Mouse (Mus musculus) embryo, embryonic 10 days (tissue): ENCODE results near the gene Olfr963.
"Not testable (repeated sequence)": the region's sequence is repeated elsewhere in the genome, so short reads cannot be mapped to it uniquely, and the experiment has no call there.

ENCODE experiments used
- DNase-seq: peaks from one replicate; pipeline ENCODE4 v3.0.0-alpha.2; 2015; ENCODE audit warnings: low spot score

Gene Olfr963

GRCm38 (mm10) chr9:39666905-39667304, at the start of gene Olfr963:
Gene Olfr963 (plus strand): TSS chr9:39667205.
- no peak for DNase-seq

- DNase-seq = no peak
Observed at GRCm38 (mm10) chr9:39621073-39621472, 45.9 kb upstream of the Olfr963 start, which contains the start of gene Olfr960. Gene Olfr960 (plus strand): TSS chr9:39621373.

DNA sequence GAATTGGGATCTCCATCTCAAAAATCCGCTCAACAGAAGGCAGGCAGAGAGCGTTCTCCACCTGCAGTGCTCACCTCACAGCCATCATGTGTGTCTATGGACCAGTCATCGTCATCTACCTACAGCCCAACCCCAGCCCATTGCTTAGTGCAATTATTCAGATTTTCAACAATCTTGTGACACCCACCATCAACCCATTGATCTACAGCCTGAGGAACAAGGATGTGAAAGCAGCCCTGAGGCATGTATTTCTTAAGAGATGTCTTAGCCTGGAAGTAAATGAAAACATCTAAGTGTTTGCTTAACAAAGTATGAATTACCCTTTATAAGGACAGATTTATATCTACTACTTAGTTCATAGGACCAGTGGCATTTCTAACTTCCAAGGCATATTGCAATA, 43.2 kb upstream of the Olfr963 start:
- no peak for DNase-seq

- DNase-seq = no peak
Observed at GRCm38 (mm10) chr9:39624711-39625110, 42.3 kb upstream of the Olfr963 start.

- DNase-seq = no peak
Observed at GRCm38 (mm10) chr9:39629069-39629468, 37.9 kb upstream of the Olfr963 start.

DNA sequence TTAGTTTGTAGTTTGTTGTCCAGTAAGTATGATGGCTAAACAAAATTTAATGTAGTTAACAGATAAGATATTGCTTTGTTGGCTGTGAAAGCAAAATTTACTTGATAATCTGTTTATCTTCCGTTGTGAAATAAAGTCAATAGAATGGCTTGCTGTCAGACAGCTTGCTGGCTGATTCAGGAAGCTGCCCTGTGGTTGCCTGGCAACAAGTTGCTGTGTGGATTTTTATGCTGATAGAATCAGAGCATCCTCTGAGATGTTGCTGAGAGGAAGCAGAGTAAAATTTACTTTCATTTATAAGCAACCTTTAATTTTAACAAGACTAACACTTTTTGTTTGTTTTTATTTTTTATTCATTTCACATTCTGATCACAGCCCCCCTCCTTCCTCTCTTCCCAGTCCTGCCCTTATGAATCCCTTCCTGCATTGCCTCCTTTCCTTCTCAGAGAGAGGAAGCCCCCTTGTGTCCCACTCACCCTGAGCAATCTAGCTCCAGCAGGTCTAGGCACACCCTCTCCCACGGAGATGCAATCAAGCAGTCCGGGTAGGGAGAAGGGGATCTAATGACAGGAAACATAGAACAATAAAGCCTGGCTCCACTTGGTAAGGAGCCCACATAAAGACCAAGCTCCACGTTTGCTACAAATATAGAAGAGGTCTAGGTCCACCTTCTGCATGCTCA, 33.0 kb upstream of the Olfr963 start:
- no peak for DNase-seq

DNA sequence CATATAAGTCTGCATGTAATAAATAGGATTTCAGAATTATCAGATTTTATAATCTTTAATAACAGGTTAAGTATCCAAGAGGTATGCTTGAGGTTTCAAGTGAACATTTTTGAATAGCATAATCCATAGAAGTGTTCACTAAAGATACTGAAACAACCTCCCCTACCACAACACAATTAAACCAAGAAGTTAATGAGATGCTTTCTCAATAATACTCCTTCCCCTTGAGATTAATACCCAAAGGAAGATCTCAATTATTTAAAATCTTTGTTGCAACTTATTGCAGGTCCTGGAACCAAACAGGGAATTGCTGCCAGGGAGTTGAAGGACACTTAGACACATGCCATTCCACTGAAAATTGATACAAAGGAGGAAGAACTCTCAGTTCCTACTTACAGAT, 22.2 kb upstream of the Olfr963 start, which contains the start of gene Olfr961:
Olfr961 (plus strand) TSS at position 301 of the 400 bp plus-strand sequence.
- DNase-seq = no peak

GRCm38 (mm10) chr9:39647382-39647781, 19.6 kb upstream of the Olfr963 start:
- DNase-seq = no peak

- no peak for DNase-seq
Observed at GRCm38 (mm10) chr9:39654756-39655396, 12.1 kb upstream of the Olfr963 start.

GRCm38 (mm10) chr9:39669723-39670122, 2.7 kb downstream of the Olfr963 start:
- DNase-seq = no peak

- DNase-seq = no peak
Observed at GRCm38 (mm10) chr9:39674820-39675219, 7.8 kb downstream of the Olfr963 start.

DNA sequence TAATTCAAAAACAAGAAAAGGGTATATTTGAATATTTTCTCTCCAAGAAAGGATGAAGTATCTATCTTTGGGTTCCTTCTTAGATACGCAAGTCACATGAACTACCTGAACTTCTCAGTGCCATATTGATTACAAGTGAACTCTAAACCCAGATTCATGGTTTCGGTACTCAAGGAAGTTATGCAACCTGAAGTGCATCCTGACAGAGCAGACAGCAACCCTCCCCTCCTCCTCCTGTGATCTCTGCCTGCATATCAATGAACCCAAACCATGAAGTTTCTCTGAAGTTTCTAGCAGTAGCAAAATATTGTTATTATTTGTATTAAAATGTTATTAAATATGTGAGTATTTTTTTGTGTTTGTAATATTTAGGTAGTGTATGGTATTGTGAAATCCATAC, 11.6 kb downstream of the Olfr963 start:
- no peak for DNase-seq

- no peak for DNase-seq
Observed at GRCm38 (mm10) chr9:39679280-39679679, 12.3 kb downstream of the Olfr963 start.

- not testable (repeated sequence) for DNase-seq
Observed at GRCm38 (mm10) chr9:39701123-39701522, 34.1 kb downstream of the Olfr963 start.

- no peak for DNase-seq
Observed at GRCm38 (mm10) chr9:39707017-39707416, 40.0 kb downstream of the Olfr963 start, which contains the start of gene Olfr149. Gene Olfr149 (minus strand): TSS chr9:39707117.

DNA sequence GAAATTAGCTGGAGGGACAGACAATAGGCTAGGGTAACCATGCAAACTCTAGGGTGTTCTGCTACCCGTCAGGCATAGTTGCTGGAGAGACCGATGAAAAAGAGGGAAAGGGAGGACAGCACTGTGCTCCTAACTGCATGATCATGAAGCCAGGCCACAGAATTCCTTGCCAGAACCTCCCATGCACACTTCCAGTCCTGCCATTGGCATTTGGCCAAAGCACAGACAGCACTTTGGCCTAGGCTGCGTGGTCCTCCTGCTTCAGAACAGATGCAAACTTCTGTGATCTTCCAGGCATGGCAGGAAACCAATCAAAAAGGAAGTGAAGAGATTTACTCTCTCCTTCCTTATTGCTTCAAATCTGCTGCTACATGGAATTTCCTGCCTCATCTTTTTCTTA, 42.0 kb downstream of the Olfr963 start:
- no peak for DNase-seq

- DNase-seq = no peak
Observed at GRCm38 (mm10) chr9:39711053-39711452, 44.0 kb downstream of the Olfr963 start, which contains the start of gene Olfr965. Gene Olfr965 (plus strand): TSS chr9:39711353.
